Mouse (Mus musculus): Measurements from ENCODE around the gene Golga2. TPM values are rescaled to one million over a fixed set of nuclear protein-coding genes. Genes with fewer than 3 reads are reported as not detected.

The Golga2 gene
- total and polyA plus RNA-seq, 3 experiments = 15.4 to 27.1 (median 23.0) TPM

GRCm38 (mm10) chr2:32260635-32261034 lies 26.5 kb upstream of the Golga2 start:
- Histone ChIP-seq H3K27me3 (replicated peaks) (peaks cover 1% of the 10 kb centered on the region), H3K79me2 (replicated peaks; ENCODE audit: control insufficient read depth, extremely low read depth, insufficient read depth, poor library complexity, severe bottlenecking) (peaks cover 10% of the 10 kb centered on the region), H3K27ac (ENCODE audit: insufficient read depth, low read depth) (no peak overlapping the region), H3K4me2 (ENCODE audit: insufficient read depth, low read depth, poor library complexity, severe bottlenecking) (no peak overlapping the region; the same call in 1 of the 2 replicates), H3K4me1 (ENCODE audit: control insufficient read depth in 1 of 2, insufficient read depth in 2 of 2) (peaks cover 0 to 14% of the 10 kb centered on the region in 2 experiments; a peak in 2 of 4 replicates), H3K9me3 (replicated peaks; ENCODE audit: low read length) (no peaks in the 10 kb centered on the region), H3K36me3 (replicated peaks in 1 of 2; ENCODE audit: control insufficient read depth in 1 of 2, insufficient read depth in 1 of 2, low read length in 1 of 2) (peaks cover 28 to 30% of the 10 kb centered on the region in 2 experiments), H3K9ac (ENCODE audit: insufficient read depth, low read depth) (0 out of 2 replicates have a peak overlapping the region, but pooled peaks have one; percentile 36), H3K4me3 (replicated peaks in 1 of 3; ENCODE audit: low read depth in 2 of 3, low read length in 2 of 3, poor library complexity in 1 of 3) (no peak overlapping the region)
- TF ChIP-seq POLR2A (IDR thresholded peaks at IDR 0.05; ENCODE audit: low read depth, low read length) (no peak), ZMIZ1 (IDR thresholded peaks at IDR 0.05; ENCODE audit: low read depth, low read length) (no peak), NRF1 (IDR thresholded peaks at IDR 0.05; ENCODE audit: low read depth, low read length) (no peak), JUN (IDR thresholded peaks at IDR 0.05; ENCODE audit: insufficient read depth, low read depth, low read length) (no peak), ZNF384 (IDR thresholded peaks at IDR 0.05; ENCODE audit: low read depth, low read length) (peak; percentile 72), EP300 (IDR thresholded peaks at IDR 0.05; ENCODE audit: low read length) (no peak), MEF2A (IDR thresholded peaks at IDR 0.05; ENCODE audit: borderline replicate concordance, low read depth, low read length) (no peak), KAT2A (IDR thresholded peaks at IDR 0.05; ENCODE audit: insufficient replicate concordance, low read length) (no peak), SMC3 (IDR thresholded peaks at IDR 0.05; ENCODE audit: low read depth, low read length) (peak; percentile 45), RCOR1 (conservative IDR thresholded peaks at IDR 0.05; ENCODE audit: low read depth, low read length) (0 out of 2 replicates have a peak, but pooled peaks have one; percentile 11), MAX (IDR thresholded peaks at IDR 0.05; ENCODE audit: low read length) (peak; percentile 30), RAD21 (IDR thresholded peaks at IDR 0.05; ENCODE audit: low read depth, low read length) (peak; percentile 56), MYC (IDR thresholded peaks at IDR 0.05; ENCODE audit: low read depth, low read length) (peak; percentile 61; the same call in 1 of the 2 replicates), CTCF (conservative IDR thresholded peaks at IDR 0.05 in 1 of 2, IDR thresholded peaks at IDR 0.05 in 1 of 2; ENCODE audit: low read depth in 2 of 2, low read length in 2 of 2) (peak; percentile 68 to 78), IRF4 (IDR thresholded peaks at IDR 0.05; ENCODE audit: low read depth, low read length) (peak; percentile 7; the same call in 1 of the 2 replicates)
- peak; percentile 74 for DNase-seq (ENCODE audit: extremely low read depth)
- dilution Hi-C loops (cut with MboI; ENCODE audit: extremely low pct_ligation_motif_present, extremely low pct_unique_long_range_greater_than_20kb, low sequenced_read_pairs) = no loop called here
- in situ Hi-C loops (cut with MboI; ENCODE audit: low pct_ligation_motif_present, low pct_unique_long_range_greater_than_20kb, low sequenced_read_pairs) = no loop called here

GRCm38 (mm10) chr2:32275823-32276222 lies 11.4 kb upstream of the Golga2 start:
- peaks cover 30 to 42% of the 10 kb centered on the region in 2 experiments for H3K36me3 ChIP-seq (replicated peaks in 1 of 2; ENCODE audit: control insufficient read depth in 1 of 2, insufficient read depth in 1 of 2, low read length in 1 of 2)
- H3K9me3 ChIP-seq (replicated peaks; ENCODE audit: low read length) = no peaks in the 10 kb centered on the region
- no peaks in the 10 kb centered on the region for H3K27me3 ChIP-seq (replicated peaks)
- H3K4me3 ChIP-seq (replicated peaks in 1 of 3; ENCODE audit: low read depth in 2 of 3, low read length in 2 of 3, poor library complexity in 1 of 3) = no peak overlapping the region
- no peak overlapping the region for H3K9ac ChIP-seq (ENCODE audit: insufficient read depth, low read depth)
- H3K79me2 ChIP-seq (replicated peaks; ENCODE audit: control insufficient read depth, extremely low read depth, insufficient read depth, poor library complexity, severe bottlenecking) = no peaks in the 10 kb centered on the region
- no peak overlapping the region for H3K27ac ChIP-seq (ENCODE audit: insufficient read depth, low read depth)
- in situ Hi-C loops (cut with MboI; ENCODE audit: low pct_ligation_motif_present, low pct_unique_long_range_greater_than_20kb, low sequenced_read_pairs) = no loop called here
- H3K4me2 ChIP-seq (ENCODE audit: insufficient read depth, low read depth, poor library complexity, severe bottlenecking) = no peak overlapping the region
- peaks cover 0 to 13% of the 10 kb centered on the region in 2 experiments; a peak in 3 of 4 replicates for H3K4me1 ChIP-seq (ENCODE audit: control insufficient read depth in 1 of 2, insufficient read depth in 2 of 2)
- DNase-seq (ENCODE audit: extremely low read depth) = no peak
- dilution Hi-C loops (cut with MboI; ENCODE audit: extremely low pct_ligation_motif_present, extremely low pct_unique_long_range_greater_than_20kb, low sequenced_read_pairs) = no loop called here
- TF ChIP-seq KAT2A (IDR thresholded peaks at IDR 0.05; ENCODE audit: insufficient replicate concordance, low read length) (no peak), RCOR1 (conservative IDR thresholded peaks at IDR 0.05; ENCODE audit: low read depth, low read length) (no peak), NELFE (IDR thresholded peaks at IDR 0.05; ENCODE audit: low read depth, low read length) (no peak), CTCF (conservative IDR thresholded peaks at IDR 0.05 in 1 of 2, IDR thresholded peaks at IDR 0.05 in 1 of 2; ENCODE audit: low read depth in 2 of 2, low read length in 2 of 2) (no peak), POLR2A (IDR thresholded peaks at IDR 0.05; ENCODE audit: low read depth, low read length) (no peak), ZC3H11A (IDR thresholded peaks at IDR 0.05; ENCODE audit: low read depth, low read length) (no peak), MAZ (IDR thresholded peaks at IDR 0.05; ENCODE audit: low read depth, low read length) (no peak), SMC3 (IDR thresholded peaks at IDR 0.05; ENCODE audit: low read depth, low read length) (no peak), ZMIZ1 (IDR thresholded peaks at IDR 0.05; ENCODE audit: low read depth, low read length) (no peak), TBP (conservative IDR thresholded peaks at IDR 0.05; ENCODE audit: low read depth, low read length) (no peak), MEF2A (IDR thresholded peaks at IDR 0.05; ENCODE audit: borderline replicate concordance, low read depth, low read length) (no peak), MAX (IDR thresholded peaks at IDR 0.05; ENCODE audit: low read length) (no peak)
